Mouse (Mus musculus) midbrain, embryonic 15.5 days (tissue): Measurements from ENCODE around the gene Ctla2b. TPM values are rescaled to one million over a fixed set of nuclear protein-coding genes. Genes with fewer than 3 reads are reported as not detected.
"Not testable (repeated sequence)": the region's sequence is repeated elsewhere in the genome, so short reads cannot be mapped to it uniquely, and the experiment has no call there.

Experiments
- ATAC-seq: fragments of 200-750 bp; cut with Nextera tagmentation; replicated peaks from 2 replicates; pipeline ENCODE4 v1.8.0; 2017; ENCODE audit warnings: moderate TSS enrichment
- H3K27ac ChIP-seq: fragments of 300-500 bp; sonication (generic); 2 replicates; pipeline ENCODE4 v1.5.1; 2015; ENCODE audit warnings: mild to moderate bottlenecking, inconsistent platforms
- H3K27me3 ChIP-seq: fragments of 300-500 bp; sonication (generic); replicated peaks from 2 replicates; pipeline ENCODE4 v1.6.1; 2015; ENCODE audit warnings: inconsistent platforms
- H3K36me3 ChIP-seq: fragments of 300-500 bp; sonication (generic); replicated peaks from 2 replicates; pipeline ENCODE4 v1.6.1; 2015; ENCODE audit warnings: inconsistent platforms
- H3K4me1 ChIP-seq: fragments of 300-500 bp; sonication (generic); 2 replicates; pipeline ENCODE4 v1.6.1; 2015; ENCODE audit warnings: inconsistent platforms
- H3K4me2 ChIP-seq: fragments of 300-500 bp; sonication (generic); 2 replicates; pipeline ENCODE4 v1.6.1; 2015; ENCODE audit warnings: inconsistent platforms, mild to moderate bottlenecking, moderate library complexity
- H3K4me3 ChIP-seq: fragments of 300-500 bp; sonication (generic); 2 replicates; pipeline ENCODE4 v1.5.1; 2015; ENCODE audit warnings: mild to moderate bottlenecking, inconsistent platforms
- H3K9ac ChIP-seq: fragments of 300-500 bp; sonication (generic); 2 replicates; pipeline ENCODE4 v1.6.1; 2015; ENCODE audit warnings: mild to moderate bottlenecking, inconsistent platforms
- H3K9me3 ChIP-seq: fragments of 300-500 bp; sonication (generic); 2 replicates; pipeline ENCODE4 v1.6.1; 2016; ENCODE audit warnings: inconsistent platforms
- WGBS: fragments of 180-500 bp; shearing (Covaris S2); methylation state at CpG from one replicate; pipeline ENCODE4 v1.1.7; 2015; ENCODE audit warnings: mixed read lengths; 5-methylcytosine and 5-hydroxymethylcytosine counted together
- polyA plus RNA-seq: library from polyadenylated mRNA; unstranded; fragments of >200 nt; fragmentation: Nextera tagmentation; extraction: Ambion mirVana; gene quantifications from 2 replicates; pipeline ENCODE4 v1.2.1, GENCODE M21; 2015

Ctla2b gene
- 1.8 and 2.0 TPM in 2 replicates for polyA plus RNA-seq

- 92% methylated on average over 3 of the region's 3 CpGs for WGBS
- peaks cover 2% of the 10 kb centered on the region; the same call in 1 of the 2 replicates for H3K9me3 ChIP-seq
Observed at GRCm38 (mm10) chr13:60897328-60897727, at the start of gene Ctla2b. TSS of gene Ctla2b (minus strand) at chr13:60897447.

GRCm38 (mm10) chr13:60941884-60942283, 44.6 kb upstream of the Ctla2b start, which contains the start of gene Tpbpa:
TSS of gene Tpbpa (minus strand) at chr13:60941984.
- WGBS = 75% methylated on average over 3 of the region's 3 CpGs
- H3K27me3 ChIP-seq, H3K4me1 ChIP-seq, ATAC-seq, H3K27ac ChIP-seq, H3K36me3 ChIP-seq, H3K4me2 ChIP-seq, H3K9me3 ChIP-seq, H3K4me3 ChIP-seq, H3K9ac ChIP-seq: not testable (repeated sequence)

More at GRCm38 (mm10) chr13:60897328-60897727, at the start of gene Ctla2b:
- no peaks in the 10 kb centered on the region for H3K4me1 ChIP-seq
- no peak within 1 kb of the TSS for H3K9ac ChIP-seq
- no peaks in the 10 kb centered on the region for H3K36me3 ChIP-seq
- H3K4me2 ChIP-seq = no peak within 1 kb of the TSS
- H3K4me3 ChIP-seq = no peak within 1 kb of the TSS
- H3K27me3 ChIP-seq = no peaks in the 10 kb centered on the region
- no peak within 1 kb of the TSS for H3K27ac ChIP-seq
- ATAC-seq = no peak

GRCm38 (mm10) chr13:60936500-60936901, 39.3 kb upstream of the Ctla2b start, which contains the start of the genes Gm49391 and Ctla2a:
TSS of gene Gm49391 (minus strand) at chr13:60936571.
TSS of gene Ctla2a (minus strand) at chr13:60936625.
- 69% methylated on average over 5 of the region's 5 CpGs for WGBS
- H3K4me1 ChIP-seq = no peaks in the 10 kb centered on the region
- no peak within 1 kb of the TSS for H3K4me3 ChIP-seq
- no peaks in the 10 kb centered on the region for H3K36me3 ChIP-seq
- H3K27ac ChIP-seq = no peak within 1 kb of the TSS
- no peak for ATAC-seq
- no peaks in the 10 kb centered on the region for H3K27me3 ChIP-seq
- H3K4me2 ChIP-seq = no peak within 1 kb of the TSS
- no peaks in the 10 kb centered on the region for H3K9me3 ChIP-seq
- no peak within 1 kb of the TSS for H3K9ac ChIP-seq

GRCm38 (mm10) chr13:60935490-60935889, 38.2 kb upstream of the Ctla2b start, which contains the start of gene Gm49393:
TSS of gene Gm49393 (minus strand) at chr13:60935590.
- not testable (repeated sequence) for H3K4me1 ChIP-seq, H3K4me3 ChIP-seq, H3K4me2 ChIP-seq, H3K36me3 ChIP-seq, H3K9me3 ChIP-seq, H3K27me3 ChIP-seq, H3K27ac ChIP-seq, H3K9ac ChIP-seq, ATAC-seq
- WGBS = 68% methylated on average over 2 of the region's 2 CpGs

GRCm38 (mm10) chr13:60904780-60905179, 7.5 kb upstream of the Ctla2b start, which contains the start of gene Tpbpb:
TSS of gene Tpbpb (minus strand) at chr13:60904880.
- not testable (repeated sequence) for H3K27ac ChIP-seq, H3K4me1 ChIP-seq, H3K4me3 ChIP-seq, H3K27me3 ChIP-seq, H3K9ac ChIP-seq, H3K4me2 ChIP-seq, H3K36me3 ChIP-seq, ATAC-seq, H3K9me3 ChIP-seq
- WGBS = 87% methylated on average over 2 of the region's 2 CpGs

- H3K27me3 ChIP-seq, H3K27ac ChIP-seq, H3K4me1 ChIP-seq, H3K9me3 ChIP-seq, H3K9ac ChIP-seq, H3K4me3 ChIP-seq, H3K4me2 ChIP-seq, H3K36me3 ChIP-seq, ATAC-seq: not testable (repeated sequence)
- 84% methylated on average over 8 of the region's 8 CpGs for WGBS
Observed at GRCm38 (mm10) chr13:60896794-60897193, 453 bp downstream of the Ctla2b start, which contains the start of gene Gm49392. TSS of gene Gm49392 (minus strand) at chr13:60896894.

- Histone ChIP-seq H3K4me2 (no peak overlapping the region), H3K27me3 (no peaks in the 10 kb centered on the region), H3K4me1 (no peaks in the 10 kb centered on the region), H3K4me3 (no peak overlapping the region), H3K9ac (no peak overlapping the region), H3K36me3 (no peaks in the 10 kb centered on the region), H3K9me3 (peaks cover 2% of the 10 kb centered on the region; the same call in 1 of the 2 replicates), H3K27ac (no peak overlapping the region)
- no peak for ATAC-seq
Observed at GRCm38 (mm10) chr13:60895406-60896160, 1.7 kb downstream of the Ctla2b start.

- no peak overlapping the region for H3K27ac ChIP-seq
- no peaks in the 10 kb centered on the region for H3K27me3 ChIP-seq
- no peaks in the 10 kb centered on the region for H3K36me3 ChIP-seq
- ATAC-seq = no peak
- H3K4me3 ChIP-seq = no peak overlapping the region
- no peak overlapping the region for H3K9ac ChIP-seq
- H3K9me3 ChIP-seq = no peaks in the 10 kb centered on the region; the same call in 1 of the 2 replicates
- no peak overlapping the region for H3K4me2 ChIP-seq
- no peaks in the 10 kb centered on the region for H3K4me1 ChIP-seq
- 96% methylated on average over 1 of the region's 1 CpGs for WGBS
Observed at GRCm38 (mm10) chr13:60892301-60892700, 4.9 kb downstream of the Ctla2b start.

- 69% methylated on average over 1 of the region's 1 CpGs for WGBS
- Histone ChIP-seq H3K36me3 (no peaks in the 10 kb centered on the region), H3K4me1 (no peaks in the 10 kb centered on the region), H3K9me3 (no peaks in the 10 kb centered on the region), H3K4me2 (no peak within 1 kb of the TSS), H3K27me3 (no peaks in the 10 kb centered on the region), H3K4me3 (no peak within 1 kb of the TSS), H3K9ac (no peak within 1 kb of the TSS), H3K27ac (no peak within 1 kb of the TSS)
- ATAC-seq = no peak
Observed at GRCm38 (mm10) chr13:60864281-60864680, 33.0 kb downstream of the Ctla2b start, which contains the start of gene 4930486L24Rik. TSS of gene 4930486L24Rik (minus strand) at chr13:60864475.

- no peak overlapping the region for H3K4me3 ChIP-seq
- no peak overlapping the region for H3K27ac ChIP-seq
- 81% methylated on average over 4 of the region's 4 CpGs for WGBS
- H3K4me1 ChIP-seq = no peaks in the 10 kb centered on the region
- no peak overlapping the region for H3K9ac ChIP-seq
- H3K36me3 ChIP-seq = no peaks in the 10 kb centered on the region
- no peaks in the 10 kb centered on the region for H3K9me3 ChIP-seq
- no peak overlapping the region for H3K4me2 ChIP-seq
- no peak for ATAC-seq
- H3K27me3 ChIP-seq = no peaks in the 10 kb centered on the region
Observed at GRCm38 (mm10) chr13:60848241-60849120, 48.8 kb downstream of the Ctla2b start.
